Mouse (Mus musculus) kidney, postnatal 25 days (tissue): ENCODE results near the gene Col25a1.

Experiments
- DNase-seq, 2 experiments: peaks; one replicate each; pipeline ENCODE4 v3.0.0; 2021; ENCODE audit warnings: mixed read lengths in 2 of 2

The Col25a1 gene

GRCm38 (mm10) chr3:130328909-130329308, 197.6 kb downstream of the Col25a1 start:
- DNase-seq, result no peak

GRCm38 (mm10) chr3:130329833-130330555, 198.7 kb downstream of the Col25a1 start:
- no peak for DNase-seq

GRCm38 (mm10) chr3:130330556-130330950, 199.3 kb downstream of the Col25a1 start:
- no peak for DNase-seq

- no peak for DNase-seq
Observed at GRCm38 (mm10) chr3:130332347-130332913, 201.1 kb downstream of the Col25a1 start.

GRCm38 (mm10) chr3:130337857-130338256, 206.6 kb downstream of the Col25a1 start:
- peak in 1 of 2 experiments; percentile 16 for DNase-seq

GRCm38 (mm10) chr3:130338371-130338770, 207.1 kb downstream of the Col25a1 start:
- no peak for DNase-seq

GRCm38 (mm10) chr3:130350161-130350560, 218.9 kb downstream of the Col25a1 start:
- DNase-seq, result no peak

GRCm38 (mm10) chr3:130354399-130355039, 223.2 kb downstream of the Col25a1 start:
- DNase-seq, result no peak

- no peak for DNase-seq
Observed at GRCm38 (mm10) chr3:130356575-130357173, 225.4 kb downstream of the Col25a1 start.

GRCm38 (mm10) chr3:130360813-130361212, 229.5 kb downstream of the Col25a1 start:
- DNase-seq, result no peak

GRCm38 (mm10) chr3:130361922-130362321, 230.6 kb downstream of the Col25a1 start:
- no peak for DNase-seq

- DNase-seq, result no peak
Observed at GRCm38 (mm10) chr3:130362797-130363367, 231.6 kb downstream of the Col25a1 start.

GRCm38 (mm10) chr3:130366917-130367610, 235.8 kb downstream of the Col25a1 start:
- DNase-seq, result no peak

GRCm38 (mm10) chr3:130368352-130368751, 237.1 kb downstream of the Col25a1 start:
- no peak for DNase-seq

GRCm38 (mm10) chr3:130369113-130369512, 237.8 kb downstream of the Col25a1 start:
- DNase-seq, result no peak

GRCm38 (mm10) chr3:130370167-130370566, 238.9 kb downstream of the Col25a1 start:
- DNase-seq, result no peak

GRCm38 (mm10) chr3:130373145-130373544, 241.8 kb downstream of the Col25a1 start:
- DNase-seq, result no peak

GRCm38 (mm10) chr3:130374620-130375341, 243.5 kb downstream of the Col25a1 start:
- no peak for DNase-seq

- DNase-seq, result no peak
Observed at GRCm38 (mm10) chr3:130377786-130378185, 246.5 kb downstream of the Col25a1 start.

GRCm38 (mm10) chr3:130378626-130379025, 247.3 kb downstream of the Col25a1 start:
- DNase-seq, result no peak

- DNase-seq, result no peak
Observed at GRCm38 (mm10) chr3:130380299-130380845, 249.1 kb downstream of the Col25a1 start.

- DNase-seq, result no peak
Observed at GRCm38 (mm10) chr3:130381691-130382090, 250.4 kb downstream of the Col25a1 start.
